Mouse (Mus musculus): ENCODE data around the gene Fkbp5.
"Not testable (repeated sequence)": the region's sequence is repeated elsewhere in the genome, so short reads cannot be mapped to it uniquely, and the experiment has no call there.

Gene Fkbp5

GRCm38 (mm10) chr17:28452889-28453288, 64.4 kb downstream of the Fkbp5 start:
- no peak for DNase-seq

GRCm38 (mm10) chr17:28451914-28452313, 65.4 kb downstream of the Fkbp5 start:
- DNase-seq = no peak

- no peak for DNase-seq
Measured at GRCm38 (mm10) chr17:28451487-28451886, 65.8 kb downstream of the Fkbp5 start.

- DNase-seq = no peak
Measured at GRCm38 (mm10) chr17:28448225-28448624, 69.1 kb downstream of the Fkbp5 start.

GRCm38 (mm10) chr17:28447789-28448188, 69.5 kb downstream of the Fkbp5 start:
- DNase-seq = no peak

GRCm38 (mm10) chr17:28446820-28447168, 70.5 kb downstream of the Fkbp5 start:
- no peak for DNase-seq

GRCm38 (mm10) chr17:28445886-28446819, 71.2 kb downstream of the Fkbp5 start:
- no peak for DNase-seq

- no peak for DNase-seq
Measured at GRCm38 (mm10) chr17:28442661-28443060, 74.7 kb downstream of the Fkbp5 start.

DNA sequence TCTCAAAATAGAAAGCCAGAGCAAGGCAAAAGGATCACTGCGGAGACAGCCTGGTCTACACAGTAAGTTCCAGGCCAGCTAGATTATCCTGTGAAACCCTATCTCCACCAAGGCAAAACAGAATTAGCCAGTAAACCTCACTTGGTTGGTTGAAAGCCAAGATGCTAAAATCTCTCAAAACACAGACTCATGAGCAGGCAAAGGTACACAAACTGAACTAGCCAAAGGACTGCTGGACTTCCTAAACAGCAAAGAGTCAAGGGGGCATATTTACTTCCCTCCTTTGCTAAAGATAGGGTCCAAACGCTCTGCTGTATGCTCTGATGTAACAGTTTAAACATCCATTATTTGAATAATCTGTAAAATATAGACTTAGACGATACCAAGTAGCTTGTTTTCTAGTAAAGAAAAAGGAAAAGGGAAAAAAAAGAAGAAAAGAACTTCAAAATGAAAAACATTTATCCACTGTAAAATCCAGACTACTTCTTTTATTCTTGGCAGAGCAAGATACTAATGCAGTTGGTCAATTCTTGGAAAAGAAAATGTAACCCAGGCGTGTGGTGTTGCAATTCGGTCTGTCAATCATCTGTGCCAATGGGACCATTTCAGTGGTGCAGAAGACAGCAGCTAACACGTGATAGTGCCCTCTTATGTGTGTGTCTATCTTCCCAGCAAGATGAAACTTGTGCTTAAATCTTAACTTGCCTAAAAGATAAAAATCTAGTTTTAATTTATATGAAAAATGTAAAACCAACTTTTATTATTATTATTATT, 78.8 kb downstream of the Fkbp5 start:
- no peak for DNase-seq

DNA sequence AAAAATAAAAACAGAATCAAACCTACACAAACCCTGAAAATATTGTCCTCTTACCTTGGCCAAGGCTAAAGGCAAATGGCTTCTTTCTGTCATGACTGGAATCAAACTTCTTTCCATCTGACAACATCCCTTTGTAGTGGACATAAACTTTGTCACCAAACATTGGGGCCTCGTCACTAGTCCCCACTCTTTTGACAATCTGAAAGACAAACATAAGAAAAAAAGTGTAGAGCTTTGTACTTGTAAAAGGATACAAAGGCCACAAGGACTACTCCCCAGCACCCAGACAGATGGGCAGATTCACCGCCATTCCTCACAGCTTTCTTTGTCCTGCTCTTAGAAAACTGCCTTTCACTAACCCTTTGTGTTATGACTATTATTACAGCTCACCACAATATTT, 79.4 kb downstream of the Fkbp5 start:
- DNase-seq = no peak

GRCm38 (mm10) chr17:28434921-28435485, 82.3 kb downstream of the Fkbp5 start:
- no peak for DNase-seq

GRCm38 (mm10) chr17:28433029-28433428, 84.3 kb downstream of the Fkbp5 start:
- no peak for DNase-seq

GRCm38 (mm10) chr17:28431931-28432335, 85.4 kb downstream of the Fkbp5 start:
- no peak for DNase-seq

GRCm38 (mm10) chr17:28431038-28431437, 86.3 kb downstream of the Fkbp5 start:
- no peak for DNase-seq

- DNase-seq = no peak
Measured at GRCm38 (mm10) chr17:28428474-28429258, 88.7 kb downstream of the Fkbp5 start.

DNA sequence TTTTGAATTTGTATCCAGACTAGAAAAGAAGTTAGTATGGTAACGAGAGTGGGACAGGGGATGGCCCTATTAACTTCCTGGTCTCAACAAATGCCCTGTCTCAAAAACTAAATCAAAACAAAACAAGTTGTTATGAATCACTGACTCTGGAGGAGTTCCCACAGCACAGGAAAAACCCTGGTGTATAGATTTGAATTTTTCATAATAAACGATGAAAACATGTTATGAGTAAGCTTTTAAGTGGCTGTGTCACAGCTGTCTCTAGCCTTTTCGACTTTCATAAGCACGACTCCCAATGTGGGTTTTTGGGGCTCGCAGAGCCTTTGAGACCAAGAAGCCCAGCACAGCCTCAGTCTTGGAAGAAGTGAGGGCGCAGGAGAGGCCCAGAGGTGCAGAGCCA, 89.7 kb downstream of the Fkbp5 start:
- no peak for DNase-seq

GRCm38 (mm10) chr17:28424373-28424772, 93.0 kb downstream of the Fkbp5 start:
- no peak for DNase-seq

DNA sequence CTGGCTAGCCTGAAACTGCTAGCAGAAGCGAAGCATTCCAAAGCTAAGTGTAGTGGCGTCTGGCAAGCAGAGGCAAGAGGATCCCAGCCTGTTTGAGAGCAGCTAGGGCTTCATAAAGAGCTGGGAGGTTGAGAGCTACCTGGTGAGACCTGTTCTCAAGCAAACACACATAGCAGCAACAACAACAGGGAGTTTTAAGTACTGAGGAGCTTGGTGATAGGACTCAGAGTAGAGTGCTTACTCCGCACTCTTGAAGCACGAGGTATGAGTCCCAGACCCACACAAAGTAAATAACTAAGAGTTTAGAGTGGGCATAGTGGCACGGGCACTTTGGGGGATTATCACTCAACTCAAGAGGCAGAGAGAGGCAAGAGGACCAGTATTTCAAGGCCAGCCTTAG, 96.3 kb downstream of the Fkbp5 start:
- no peak for DNase-seq

- no peak for DNase-seq
Measured at GRCm38 (mm10) chr17:28420229-28421051, 96.9 kb downstream of the Fkbp5 start.

- DNase-seq = no peak
Measured at GRCm38 (mm10) chr17:28419636-28420035, 97.7 kb downstream of the Fkbp5 start.

- DNase-seq = no peak
Measured at GRCm38 (mm10) chr17:28418954-28419353, 98.4 kb downstream of the Fkbp5 start.

- DNase-seq = not testable (repeated sequence)
Measured at GRCm38 (mm10) chr17:28418481-28418880, 98.8 kb downstream of the Fkbp5 start.

Data from cerebellum, adult 8-10 months (tissue).